Mouse (Mus musculus): ENCODE measurements around the gene Rbm4. TPM values are rescaled to one million over a fixed set of nuclear protein-coding genes. Genes with fewer than 3 reads are reported as not detected.

Gene Rbm4
- polyA plus RNA-seq, 1 experiment from 2014 or later = 110 TPM

DNA sequence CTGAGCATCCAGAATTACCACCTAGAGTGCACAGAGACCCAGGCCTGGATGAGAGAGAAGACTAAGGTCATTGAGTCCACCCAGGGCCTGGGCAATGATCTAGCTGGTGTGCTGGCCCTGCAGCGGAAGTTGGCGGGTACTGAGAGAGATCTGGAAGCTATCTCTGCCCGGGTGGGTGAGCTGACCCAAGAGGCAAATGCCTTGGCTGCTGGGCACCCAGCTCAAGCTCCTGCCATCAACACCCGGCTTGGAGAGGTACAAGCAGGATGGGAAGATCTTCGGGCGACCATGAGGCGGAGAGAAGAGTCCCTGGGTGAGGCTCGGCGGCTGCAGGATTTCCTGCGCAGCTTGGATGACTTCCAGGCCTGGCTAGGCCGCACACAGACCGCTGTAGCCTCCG is 55.8 kb downstream of the Rbm4 start:
- Histone ChIP-seq H3K9me3 (ENCODE audit: control insufficient read depth, low read length) (no peaks in the 10 kb centered on the region), H3K4me3 (replicated peaks; ENCODE audit: low read length) (no peak overlapping the region), H3K4me2 (ENCODE audit: low read length) (no peak overlapping the region), H3K36me3 (ENCODE audit: control insufficient read depth, insufficient read depth) (peaks cover 48% of the 10 kb centered on the region), H3K27ac (ENCODE audit: low read length) (no peak overlapping the region), H3K27me3 (replicated peaks; ENCODE audit: control insufficient read depth, insufficient read depth, low read length) (no peaks in the 10 kb centered on the region), H3K9ac (replicated peaks; ENCODE audit: low read depth, low read length) (no peak overlapping the region), H3K4me1 (replicated peaks; ENCODE audit: control insufficient read depth, insufficient read depth, low read length) (no peaks in the 10 kb centered on the region)
- ATAC-seq = no peak
- 91% methylated on average over 13 of the region's 13 CpGs for WGBS

Other genes starting within 250 kb of the Rbm4 start
- gene Lrfn4, start 178.2 kb downstream of the Rbm4 start, polyA plus RNA-seq (2015; fragmentation: Nextera tagmentation; extraction: Ambion mirVana) = 8.9 and 9.2 TPM in 2 replicates
- 53.8 and 59.0 TPM in 2 replicates for gene Rce1, start 168.3 kb downstream of the Rbm4 start, polyA plus RNA-seq (2015; fragmentation: Nextera tagmentation; extraction: Ambion mirVana)
- 6.4 and 8.9 TPM in 2 replicates for gene Gm960, start 95.2 kb downstream of the Rbm4 start, polyA plus RNA-seq (2015; fragmentation: Nextera tagmentation; extraction: Ambion mirVana)
- gene Sptbn2, start 82.7 kb downstream of the Rbm4 start, polyA plus RNA-seq (2015; fragmentation: Nextera tagmentation; extraction: Ambion mirVana) = 37.1 and 40.3 TPM in 2 replicates
- gene Rbm4b, start 37.4 kb downstream of the Rbm4 start, polyA plus RNA-seq (2015; fragmentation: Nextera tagmentation; extraction: Ambion mirVana) = 189 and 196 TPM in 2 replicates
- gene Gm21992, start 17.7 kb upstream of the Rbm4 start, polyA plus RNA-seq (2015; fragmentation: Nextera tagmentation; extraction: Ambion mirVana) = 29.8 and 32.7 TPM in 2 replicates
- 86.0 and 91.1 TPM in 2 replicates for gene Rbm14, start 17.7 kb upstream of the Rbm4 start, polyA plus RNA-seq (2015; fragmentation: Nextera tagmentation; extraction: Ambion mirVana)
- 34.7 and 38.6 TPM in 2 replicates for gene Ccs, start 45.4 kb upstream of the Rbm4 start, polyA plus RNA-seq (2015; fragmentation: Nextera tagmentation; extraction: Ambion mirVana)
- 0.61 and 0.62 TPM in 2 replicates for gene Ccdc87, start 45.5 kb upstream of the Rbm4 start, polyA plus RNA-seq (2015; fragmentation: Nextera tagmentation; extraction: Ambion mirVana)
- 59.2 and 73.6 TPM in 2 replicates for gene Ctsf, start 61.2 kb upstream of the Rbm4 start, polyA plus RNA-seq (2015; fragmentation: Nextera tagmentation; extraction: Ambion mirVana)
- 0.86 and 0.94 TPM in 2 replicates for gene Actn3, start 84.0 kb upstream of the Rbm4 start, polyA plus RNA-seq (2015; fragmentation: Nextera tagmentation; extraction: Ambion mirVana)
- 22.8 and 26.8 TPM in 2 replicates for gene Zdhhc24, start 84.8 kb upstream of the Rbm4 start, polyA plus RNA-seq (2015; fragmentation: Nextera tagmentation; extraction: Ambion mirVana)
- 8.5 and 10.1 TPM in 2 replicates for gene Bbs1, start 112.7 kb upstream of the Rbm4 start, polyA plus RNA-seq (2015; fragmentation: Nextera tagmentation; extraction: Ambion mirVana)
- gene Dpp3, start 134.4 kb upstream of the Rbm4 start, polyA plus RNA-seq (2015; fragmentation: Nextera tagmentation; extraction: Ambion mirVana) = 95.9 and 106 TPM in 2 replicates
- 12.0 and 16.5 TPM in 2 replicates for gene Peli3, start 149.2 kb upstream of the Rbm4 start, polyA plus RNA-seq (2015; fragmentation: Nextera tagmentation; extraction: Ambion mirVana)
- gene Mrpl11, start 168.2 kb upstream of the Rbm4 start, polyA plus RNA-seq (2015; fragmentation: Nextera tagmentation; extraction: Ambion mirVana) = 106 and 116 TPM in 2 replicates
- 0.21 and 0.71 TPM in 2 replicates for gene Npas4, start 196.4 kb upstream of the Rbm4 start, polyA plus RNA-seq (2015; fragmentation: Nextera tagmentation; extraction: Ambion mirVana)
- gene Slc29a2, start 230.0 kb upstream of the Rbm4 start, polyA plus RNA-seq (2015; fragmentation: Nextera tagmentation; extraction: Ambion mirVana) = 11.2 and 13.4 TPM in 2 replicates
- 58.2 and 62.5 TPM in 2 replicates for gene B4gat1, start 244.9 kb upstream of the Rbm4 start, polyA plus RNA-seq (2015; fragmentation: Nextera tagmentation; extraction: Ambion mirVana)
- 2.1 and 2.9 TPM in 2 replicates for gene AC124502.3, start 245.0 kb upstream of the Rbm4 start, polyA plus RNA-seq (2015; fragmentation: Nextera tagmentation; extraction: Ambion mirVana)
- gene Brms1, start 247.5 kb upstream of the Rbm4 start, polyA plus RNA-seq (2015; fragmentation: Nextera tagmentation; extraction: Ambion mirVana) = 50.2 and 51.2 TPM in 2 replicates